Mouse (Mus musculus) heart, adult 2 months (tissue): ENCODE results near the gene Ptprd. TPM values are rescaled to one million over a fixed set of nuclear protein-coding genes. Genes with fewer than 3 reads are reported as not detected.

Experiments
- DNase-seq, 2 experiments: peaks; one replicate each; pipeline ENCODE4 v3.0.0; 2021
- H3K27ac ChIP-seq: fragments of 200-600 bp; 2 replicates; pipeline ENCODE4 v1.8.1; 2022
- H3K27me3 ChIP-seq: fragments of 200-500 bp; 2 replicates; pipeline ENCODE4 v1.6.1; 2012; ENCODE audit warnings: mild to moderate bottlenecking, low read length, inconsistent platforms, mixed read lengths; ENCODE audit not compliant: control insufficient read depth, insufficient read depth
- H3K36me3 ChIP-seq: fragments of 200-500 bp; 2 replicates; pipeline ENCODE4 v1.6.1; 2012; ENCODE audit warnings: low read length, inconsistent platforms; ENCODE audit not compliant: control insufficient read depth, insufficient read depth
- H3K4me1 ChIP-seq: fragments of 200-500 bp; 2 replicates; pipeline ENCODE4 v1.6.1; 2011; ENCODE audit warnings: low read length; ENCODE audit not compliant: control insufficient read depth, insufficient read depth
- H3K4me3 ChIP-seq: fragments of 200-600 bp; 2 replicates; pipeline ENCODE4 v1.8.1; 2022
- H3K79me2 ChIP-seq: fragments of 200-500 bp; replicated peaks from 2 replicates; pipeline ENCODE4 v1.6.1; 2012; ENCODE audit warnings: mild to moderate bottlenecking, inconsistent platforms, low read length, moderate library complexity, mixed read lengths; ENCODE audit not compliant: control insufficient read depth, insufficient read depth
- H3K9ac ChIP-seq: fragments of 200-500 bp; 2 replicates; pipeline ENCODE4 v1.6.1; 2012; ENCODE audit warnings: low read depth, mild to moderate bottlenecking, control low read depth, inconsistent platforms, low read length, mixed read lengths
- CTCF ChIP-seq: fragments of 200-600 bp; IDR thresholded peaks from 2 replicates; pipeline ENCODE4 v1.8.1; 2022; ENCODE audit warnings: antibody characterized with exemption, mild to moderate bottlenecking, moderate library complexity
- EP300 ChIP-seq: fragments of 200-500 bp; IDR thresholded peaks from 2 replicates; pipeline ENCODE4 v1.6.1; 2011; ENCODE audit warnings: low read depth, low read length, control low read depth; ENCODE audit not compliant: insufficient read depth
- POLR2A ChIP-seq: fragments of 200-500 bp; IDR thresholded peaks from 2 replicates; pipeline ENCODE4 v1.6.1; 2011; ENCODE audit warnings: mild to moderate bottlenecking, low read depth, low read length, control low read depth; ENCODE audit not compliant: insufficient read depth
- WGBS: fragments of 180-500 bp; shearing (Covaris S2); methylation state at CpG from one replicate; pipeline ENCODE4 v1.1.7; 2018; 5-methylcytosine and 5-hydroxymethylcytosine counted together
- intact Hi-C: fragments of 180-260 bp; cut with DNase I; formaldehyde crosslinking; loops from one replicate; pipeline ENCODE4 v1.15.1; 2025
- polyA plus RNA-seq: library from polyadenylated mRNA; depleted of rRNA; stranded (reverse); fragments of >200 nt; gene quantifications from 2 replicates; pipeline ENCODE4 v1.2.3, GENCODE M21; 2012
- total RNA-seq, 2 experiments: library from RNA; stranded (reverse); gene quantifications; 2 replicates each; pipeline ENCODE4 v1.2.3; 2021

The Ptprd gene
- total and polyA plus RNA-seq, 3 experiments, result 2.7 to 7.0 (median 5.3) TPM

DNA sequence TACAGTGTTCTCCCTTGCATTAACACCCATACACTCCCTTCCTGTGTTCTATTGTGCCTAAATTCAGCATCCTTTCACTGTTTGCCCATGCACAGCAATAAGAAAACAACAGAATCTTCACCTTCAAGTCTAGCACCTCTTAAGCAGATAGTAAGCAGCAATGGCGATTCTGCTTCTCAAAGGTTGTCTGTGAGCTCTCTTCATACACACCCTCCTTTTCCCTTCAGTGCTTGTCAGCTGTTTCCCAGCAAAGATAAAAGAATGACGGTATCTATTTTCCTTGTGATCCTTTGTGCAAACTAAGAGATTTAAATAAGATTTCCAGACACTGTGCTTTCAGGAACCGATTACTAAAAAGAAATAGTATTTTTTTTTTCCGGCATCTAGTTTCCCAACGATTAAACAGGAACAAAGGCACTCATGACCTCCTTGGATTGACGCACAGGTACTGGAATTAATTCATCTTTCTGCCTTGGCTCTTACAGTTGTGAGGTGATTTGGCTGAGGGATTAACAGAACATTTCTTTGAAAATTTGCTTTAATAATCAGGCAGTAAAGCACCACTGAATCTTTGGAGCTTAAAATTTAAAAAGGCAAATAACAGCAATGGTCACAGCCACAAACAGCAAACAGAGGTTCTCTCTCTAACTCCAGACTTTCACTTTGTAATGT is 1161.1 kb downstream of the Ptprd start:
- no peaks in the 10 kb centered on the region for H3K79me2 ChIP-seq
- 32% methylated on average over 6 of the region's 6 CpGs for WGBS
- H3K36me3 ChIP-seq, result no peaks in the 10 kb centered on the region
- no peaks in the 10 kb centered on the region for H3K4me1 ChIP-seq
- H3K9ac ChIP-seq, result no peak overlapping the region
- H3K27me3 ChIP-seq, result no peaks in the 10 kb centered on the region
- TF ChIP-seq POLR2A, result no peak
- no peak for TF ChIP-seq EP300
- no peak for TF ChIP-seq CTCF
- intact Hi-C loops, result no loop called here
- DNase-seq, result no peak
- no peak overlapping the region for H3K4me3 ChIP-seq
- no peak overlapping the region for H3K27ac ChIP-seq

DNA sequence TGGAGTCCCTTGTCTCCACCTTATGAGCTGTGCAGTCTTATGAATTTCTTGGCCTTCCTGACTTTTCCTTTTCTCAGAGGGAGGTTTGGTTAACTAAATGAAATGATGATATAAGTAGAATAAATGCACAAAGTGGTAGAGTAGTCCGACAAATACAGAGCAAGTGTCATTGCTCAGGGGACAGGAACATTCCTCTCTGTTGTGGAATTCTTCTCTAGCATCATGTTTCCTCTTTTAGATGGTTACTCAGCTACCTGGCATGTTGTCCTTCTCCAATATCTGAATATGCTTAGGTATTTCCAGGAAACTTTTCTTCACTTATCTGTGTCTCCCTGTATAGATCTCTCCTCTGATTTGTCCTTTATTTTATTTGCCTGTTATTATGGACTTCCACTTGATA is 1207.3 kb downstream of the Ptprd start:
- no peaks in the 10 kb centered on the region for H3K4me1 ChIP-seq
- no peak for DNase-seq
- no peak overlapping the region for H3K27ac ChIP-seq
- intact Hi-C loops, result no loop called here
- H3K79me2 ChIP-seq, result no peaks in the 10 kb centered on the region
- TF ChIP-seq CTCF (no peak), EP300 (no peak), POLR2A (no peak)
- 53% methylated on average over 1 of the region's 1 CpGs for WGBS
- H3K36me3 ChIP-seq, result no peaks in the 10 kb centered on the region
- no peak overlapping the region for H3K4me3 ChIP-seq
- no peak overlapping the region for H3K9ac ChIP-seq
- H3K27me3 ChIP-seq, result no peaks in the 10 kb centered on the region

DNA sequence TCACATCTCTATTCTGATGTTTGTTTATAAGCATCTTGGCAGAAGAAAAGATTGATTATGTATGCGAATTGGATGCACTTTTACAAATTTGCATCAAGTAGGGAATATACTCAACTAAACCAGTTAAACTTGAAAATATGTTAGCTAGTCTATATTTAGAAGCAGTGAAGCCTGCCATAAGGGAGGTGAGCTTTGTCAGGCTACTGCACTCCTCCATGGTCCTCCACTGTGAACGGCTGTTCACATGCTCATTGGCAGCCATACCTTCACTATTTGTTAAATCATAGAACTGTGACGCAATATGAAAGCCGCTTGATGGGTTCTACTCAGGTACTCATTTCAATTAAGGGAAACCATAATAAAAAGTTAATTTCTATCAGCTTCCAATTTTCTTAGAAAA is 1215.6 kb downstream of the Ptprd start:
- H3K79me2 ChIP-seq, result no peaks in the 10 kb centered on the region
- no peaks in the 10 kb centered on the region for H3K4me1 ChIP-seq
- no peak for DNase-seq
- H3K9ac ChIP-seq, result no peak overlapping the region
- 82% methylated on average over 4 of the region's 4 CpGs for WGBS
- intact Hi-C loops, result no loop called here
- H3K36me3 ChIP-seq, result no peaks in the 10 kb centered on the region
- no peak overlapping the region for H3K27ac ChIP-seq
- TF ChIP-seq CTCF, result no peak
- no peak for TF ChIP-seq EP300
- no peak for TF ChIP-seq POLR2A
- no peaks in the 10 kb centered on the region for H3K27me3 ChIP-seq
- H3K4me3 ChIP-seq, result no peak overlapping the region

DNA sequence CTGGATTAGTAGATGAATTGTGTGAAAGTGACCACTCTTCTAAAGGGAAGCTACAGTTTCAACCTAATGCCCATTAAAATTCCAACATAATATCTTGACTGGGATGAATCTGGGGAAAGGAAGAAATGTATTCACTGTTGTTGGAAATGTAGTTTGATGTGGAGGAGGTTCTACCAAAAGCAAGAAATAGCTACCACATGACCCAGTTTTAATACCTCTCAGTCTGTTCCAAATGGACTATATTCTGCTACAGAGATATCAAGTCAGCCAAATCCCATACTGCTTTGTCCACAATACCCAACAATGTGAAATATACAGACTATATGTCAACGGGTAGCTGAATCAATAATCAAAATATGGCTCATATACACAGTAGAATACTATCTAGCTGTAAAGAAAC is 1221.8 kb downstream of the Ptprd start:
- H3K9ac ChIP-seq, result no peak overlapping the region
- H3K4me1 ChIP-seq, result no peaks in the 10 kb centered on the region
- no peak for DNase-seq
- intact Hi-C loops, result no loop called here
- WGBS, result 79% methylated on average over 1 of the region's 1 CpGs
- H3K27ac ChIP-seq, result no peak overlapping the region
- H3K36me3 ChIP-seq, result no peaks in the 10 kb centered on the region
- H3K4me3 ChIP-seq, result no peak overlapping the region
- H3K27me3 ChIP-seq, result no peaks in the 10 kb centered on the region
- TF ChIP-seq POLR2A, result no peak
- no peak for TF ChIP-seq CTCF
- no peaks in the 10 kb centered on the region for H3K79me2 ChIP-seq

DNA sequence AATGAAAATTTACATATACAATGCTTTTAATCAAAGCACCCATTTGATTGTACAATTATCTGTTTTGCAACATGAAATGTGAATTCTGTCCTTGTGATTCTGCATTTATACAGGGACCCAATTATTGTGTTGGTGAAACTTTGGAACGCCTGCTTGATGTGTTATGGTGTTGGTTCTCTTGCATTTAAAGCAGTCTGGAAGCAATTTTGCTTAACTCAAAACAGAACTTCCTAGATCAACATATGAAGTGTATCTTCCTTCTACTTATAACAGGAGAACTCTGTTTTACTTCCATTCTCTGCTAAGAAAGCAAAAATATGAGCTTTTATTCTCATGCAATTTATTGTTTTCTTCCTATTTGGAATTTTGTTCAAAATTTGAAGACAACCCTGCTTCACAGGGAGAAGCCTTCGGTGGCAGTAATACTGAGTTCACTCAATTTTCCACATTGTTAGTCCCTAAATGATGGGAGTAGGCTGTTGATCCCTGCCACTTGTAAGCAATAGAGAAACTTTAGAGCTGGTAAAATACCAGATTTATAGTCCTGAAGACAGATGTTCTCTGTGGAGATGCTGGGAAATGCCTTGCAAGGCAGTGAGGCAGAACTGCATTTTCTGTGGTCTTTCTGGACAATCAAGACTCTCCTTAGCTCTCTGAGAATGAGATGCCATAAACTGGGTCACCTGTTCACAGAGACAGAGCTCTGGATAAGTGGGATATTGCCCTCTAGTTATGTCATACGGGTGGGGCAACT is 1234.5 kb downstream of the Ptprd start:
- H3K79me2 ChIP-seq, result no peaks in the 10 kb centered on the region
- no peaks in the 10 kb centered on the region for H3K4me1 ChIP-seq
- whole genome bisulfite sequencing, result 83% methylated on average over 3 of the region's 3 CpGs
- no peak overlapping the region for H3K9ac ChIP-seq
- no peak overlapping the region for H3K4me3 ChIP-seq
- intact Hi-C loops, result no loop called here
- H3K36me3 ChIP-seq, result no peaks in the 10 kb centered on the region
- TF ChIP-seq CTCF, result no peak
- no peak for TF ChIP-seq POLR2A
- DNase-seq, result no peak
- no peaks in the 10 kb centered on the region for H3K27me3 ChIP-seq
- no peak overlapping the region for H3K27ac ChIP-seq

DNA sequence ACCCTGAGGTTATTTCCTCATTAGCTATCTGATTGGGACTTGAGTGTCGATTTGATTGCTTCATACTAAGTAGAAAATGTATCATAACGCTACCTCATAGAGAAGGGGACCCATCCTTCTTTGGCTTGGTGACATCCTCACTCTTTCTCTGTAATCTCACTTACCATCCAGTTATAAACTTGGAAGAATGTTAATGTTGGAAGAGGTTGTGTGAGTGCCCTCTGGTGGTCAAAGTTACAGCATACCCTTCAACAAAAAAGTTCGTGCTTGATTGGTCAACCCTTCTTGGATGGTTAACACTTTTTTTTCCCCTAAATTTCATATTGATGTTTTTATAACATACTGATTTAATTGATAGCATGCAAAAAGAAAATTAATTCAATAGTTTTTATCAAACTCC is 1263.5 kb downstream of the Ptprd start:
- no peak overlapping the region for H3K9ac ChIP-seq
- no peaks in the 10 kb centered on the region for H3K79me2 ChIP-seq
- no peak overlapping the region for H3K27ac ChIP-seq
- no peak for DNase-seq
- no peak overlapping the region for H3K4me3 ChIP-seq
- H3K27me3 ChIP-seq, result no peaks in the 10 kb centered on the region
- no peaks in the 10 kb centered on the region for H3K36me3 ChIP-seq
- 41% methylated on average over 3 of the region's 3 CpGs for WGBS
- no peak for TF ChIP-seq EP300
- TF ChIP-seq POLR2A, result no peak
- peak; percentile 67 for TF ChIP-seq CTCF
- intact Hi-C loops, result no loop called here
- H3K4me1 ChIP-seq, result no peaks in the 10 kb centered on the region
